Mouse (Mus musculus) splenic B cell, adult 2 months (primary cell): ENCODE results near the gene Ptf1a.

Source experiments
- DNase-seq: peaks from one replicate; pipeline ENCODE4 v3.0.0-alpha.2; 2011; ENCODE audit warnings: low read depth, low spot score
- H3K27me3 ChIP-seq: 2 replicates; pipeline ENCODE4 v1.6.1; 2012; ENCODE audit warnings: mild to moderate bottlenecking, low read length, moderate library complexity, mixed read lengths; ENCODE audit not compliant: control insufficient read depth, poor library complexity, insufficient read depth, severe bottlenecking
- H3K36me3 ChIP-seq: 2 replicates; pipeline ENCODE4 v1.6.1; 2012; ENCODE audit warnings: mild to moderate bottlenecking, low read length, moderate library complexity, mixed read lengths; ENCODE audit not compliant: control insufficient read depth, poor library complexity, insufficient read depth, severe bottlenecking

Ptf1a gene

GRCm38 (mm10) chr2:19431614-19432323 is 13.7 kb upstream of the Ptf1a start:
- no peaks in the 10 kb centered on the region for H3K36me3 ChIP-seq
- no peaks in the 10 kb centered on the region for H3K27me3 ChIP-seq
- DNase-seq, result no peak

GRCm38 (mm10) chr2:19444346-19444745 is 1.1 kb upstream of the Ptf1a start:
- DNase-seq, result no peak
- H3K36me3 ChIP-seq, result no peaks in the 10 kb centered on the region
- no peaks in the 10 kb centered on the region for H3K27me3 ChIP-seq

- H3K27me3 ChIP-seq, result no peaks in the 10 kb centered on the region
- DNase-seq, result no peak
- no peaks in the 10 kb centered on the region for H3K36me3 ChIP-seq
These were observed 523 bp downstream of the Ptf1a start for GRCm38 (mm10) chr2:19445871-19446501.

GRCm38 (mm10) chr2:19446746-19447145 is 1.3 kb downstream of the Ptf1a start:
- no peaks in the 10 kb centered on the region for H3K27me3 ChIP-seq
- no peaks in the 10 kb centered on the region for H3K36me3 ChIP-seq
- no peak for DNase-seq

GRCm38 (mm10) chr2:19448042-19448700 is 2.7 kb downstream of the Ptf1a start:
- DNase-seq, result no peak
- H3K36me3 ChIP-seq, result no peaks in the 10 kb centered on the region
- H3K27me3 ChIP-seq, result no peaks in the 10 kb centered on the region

GRCm38 (mm10) chr2:19449308-19449707 is 3.8 kb downstream of the Ptf1a start:
- no peaks in the 10 kb centered on the region for H3K36me3 ChIP-seq
- H3K27me3 ChIP-seq, result no peaks in the 10 kb centered on the region
- no peak for DNase-seq

- Histone ChIP-seq H3K27me3 (no peaks in the 10 kb centered on the region; the same call in 1 of the 2 replicates), H3K36me3 (no peaks in the 10 kb centered on the region)
- DNase-seq, result no peak
These were observed 7.1 kb downstream of the Ptf1a start for GRCm38 (mm10) chr2:19452531-19453055.

- DNase-seq, result no peak
- H3K27me3 ChIP-seq, result no peaks in the 10 kb centered on the region; the same call in 1 of the 2 replicates
- H3K36me3 ChIP-seq, result no peaks in the 10 kb centered on the region
These were observed 9.8 kb downstream of the Ptf1a start for GRCm38 (mm10) chr2:19455228-19455627.

- no peak for DNase-seq
- H3K36me3 ChIP-seq, result no peaks in the 10 kb centered on the region
- H3K27me3 ChIP-seq, result no peaks in the 10 kb centered on the region; the same call in 1 of the 2 replicates
These were observed 10.5 kb downstream of the Ptf1a start for GRCm38 (mm10) chr2:19455857-19456482.

GRCm38 (mm10) chr2:19458785-19459184 is 13.3 kb downstream of the Ptf1a start:
- Histone ChIP-seq H3K36me3 (no peaks in the 10 kb centered on the region), H3K27me3 (no peaks in the 10 kb centered on the region; the same call in 1 of the 2 replicates)
- DNase-seq, result no peak

- no peak for DNase-seq
- Histone ChIP-seq H3K27me3 (no peaks in the 10 kb centered on the region; the same call in 1 of the 2 replicates), H3K36me3 (no peaks in the 10 kb centered on the region)
These were observed 16.5 kb downstream of the Ptf1a start for GRCm38 (mm10) chr2:19461940-19462339.

- Histone ChIP-seq H3K27me3 (no peaks in the 10 kb centered on the region), H3K36me3 (no peaks in the 10 kb centered on the region)
- no peak for DNase-seq
These were observed 44.8 kb downstream of the Ptf1a start for GRCm38 (mm10) chr2:19490262-19490661.
